Mouse (Mus musculus): Measurements from ENCODE around the gene Stfa3.

GRCm38 (mm10) chr16:36469367-36469766, 14.2 kb upstream of the Stfa3 start:
- TF ChIP-seq POLR2A (IDR thresholded peaks at IDR 0.05; ENCODE audit: extremely low read depth, insufficient read depth, low read length) (no peak), CTCF (IDR thresholded peaks at IDR 0.05; ENCODE audit: extremely low read depth, insufficient read depth, low read length) (no peak)
